Mouse (Mus musculus) cerebellum, adult 2 months (tissue): ENCODE measurements around the gene Inava. TPM values are rescaled to one million over a fixed set of nuclear protein-coding genes. Genes with fewer than 3 reads are reported as not detected.

Experiments
- DNase-seq, 2 experiments: peaks; one replicate each; pipeline ENCODE4 v3.0.0; 2021
- H3K27ac ChIP-seq: fragments of 200-500 bp; 2 replicates; pipeline ENCODE4 v1.5.1; 2012; ENCODE audit warnings: low read length, control low read depth, inconsistent platforms; ENCODE audit not compliant: insufficient read depth
- H3K27me3 ChIP-seq: fragments of 200-500 bp; 2 replicates; pipeline ENCODE4 v1.6.1; 2012; ENCODE audit warnings: inconsistent platforms, mild to moderate bottlenecking, low read length, moderate library complexity; ENCODE audit not compliant: control insufficient read depth, insufficient read depth
- H3K4me1 ChIP-seq: fragments of 200-500 bp; 2 replicates; pipeline ENCODE4 v1.6.1; 2011; ENCODE audit warnings: low read length; ENCODE audit not compliant: control insufficient read depth, insufficient read depth
- H3K4me3 ChIP-seq: fragments of 200-500 bp; replicated peaks from 2 replicates; pipeline ENCODE3; 2011; ENCODE audit warnings: mild to moderate bottlenecking, low read depth, low read length, control low read depth; ENCODE audit not compliant: insufficient read depth
- CTCF ChIP-seq: fragments of 200-500 bp; IDR thresholded peaks from 2 replicates; pipeline ENCODE4 v1.5.1; 2011; ENCODE audit warnings: low read depth, mild to moderate bottlenecking, control low read depth, low read length, moderate library complexity, borderline replicate concordance; ENCODE audit not compliant: insufficient read depth
- POLR2A ChIP-seq: fragments of 200-500 bp; IDR thresholded peaks from 2 replicates; pipeline ENCODE4 v1.6.1; 2011; ENCODE audit warnings: low read length, control low read depth, borderline replicate concordance; ENCODE audit not compliant: insufficient read depth
- WGBS: fragments of 180-500 bp; shearing (Covaris S2); methylation state at CpG from one replicate; pipeline ENCODE4 v1.1.7; 2018; 5-methylcytosine and 5-hydroxymethylcytosine counted together
- polyA plus RNA-seq: library from polyadenylated mRNA; depleted of rRNA; stranded (reverse); fragments of >200 nt; gene quantifications from 2 replicates; pipeline ENCODE4 v1.2.3, GENCODE M21; 2012

Inava gene
- polyA plus RNA-seq, 1 experiment, result 1.8 TPM

- H3K27ac ChIP-seq, result no peak overlapping the region
- TF ChIP-seq CTCF (no peak), POLR2A (no peak)
- H3K27me3 ChIP-seq, result no peaks in the 10 kb centered on the region
- H3K4me1 ChIP-seq, result no peaks in the 10 kb centered on the region
- WGBS, result 90% methylated on average over 7 of the region's 7 CpGs
- no peak for DNase-seq
- no peak overlapping the region for H3K4me3 ChIP-seq
Observed at GRCm38 (mm10) chr1:136241801-136242200, 7.7 kb upstream of the Inava start.

GRCm38 (mm10) chr1:136238495-136238894 lies 4.4 kb upstream of the Inava start:
- WGBS, result 88% methylated on average over 4 of the region's 4 CpGs
- Histone ChIP-seq H3K27me3 (no peaks in the 10 kb centered on the region; the same call in 1 of the 2 replicates), H3K4me1 (no peaks in the 10 kb centered on the region), H3K27ac (no peak overlapping the region), H3K4me3 (no peak overlapping the region)
- no peak for DNase-seq
- TF ChIP-seq CTCF (no peak), POLR2A (no peak)

GRCm38 (mm10) chr1:136234595-136235092 lies 580 bp upstream of the Inava start:
- 17% methylated on average over 9 of the region's 9 CpGs for WGBS
- no peak for DNase-seq
- Histone ChIP-seq H3K4me3 (peak overlapping the region; percentile 65), H3K27me3 (peaks cover 2% of the 10 kb centered on the region; the same call in 1 of the 2 replicates), H3K4me1 (no peaks in the 10 kb centered on the region), H3K27ac (no peak overlapping the region)
- TF ChIP-seq CTCF (no peak), POLR2A (no peak)

- 16% methylated on average over 23 of the region's 23 CpGs for WGBS
- peaks cover 2% of the 10 kb centered on the region; the same call in 1 of the 2 replicates for H3K27me3 ChIP-seq
- H3K27ac ChIP-seq, result no peak overlapping the region
- H3K4me1 ChIP-seq, result no peaks in the 10 kb centered on the region
- TF ChIP-seq CTCF (no peak), POLR2A (no peak)
- DNase-seq, result no peak
- peak overlapping the region; percentile 65 for H3K4me3 ChIP-seq
Observed at GRCm38 (mm10) chr1:136232986-136233790, 876 bp downstream of the Inava start.

GRCm38 (mm10) chr1:136232285-136232926 lies 1.7 kb downstream of the Inava start:
- WGBS, result 37% methylated on average over 9 of the region's 9 CpGs
- DNase-seq, result no peak
- Histone ChIP-seq H3K4me1 (no peaks in the 10 kb centered on the region), H3K27me3 (peaks cover 2% of the 10 kb centered on the region; the same call in 1 of the 2 replicates), H3K4me3 (no peak overlapping the region), H3K27ac (no peak overlapping the region)
- TF ChIP-seq POLR2A (no peak), CTCF (no peak)

DNA sequence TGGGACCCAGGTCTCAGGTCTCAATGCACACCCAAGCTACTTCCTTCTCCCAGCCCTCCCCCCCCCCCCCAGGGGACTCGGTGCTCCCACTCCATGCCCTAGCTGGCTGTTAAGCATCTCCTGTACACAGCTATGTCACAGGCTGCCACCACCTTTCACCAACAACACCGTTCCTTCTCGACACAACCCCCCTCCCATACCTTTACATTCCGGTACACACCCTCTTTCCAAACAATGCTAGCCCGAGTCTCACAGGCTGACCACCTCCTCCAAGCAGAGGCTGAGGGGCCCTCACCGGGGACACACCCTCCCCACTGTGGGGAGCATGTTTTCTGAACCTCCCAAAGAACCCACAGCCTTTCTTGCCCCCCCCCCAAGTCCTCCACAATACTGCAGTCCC lies 2.5 kb downstream of the Inava start:
- 36% methylated on average over 6 of the region's 6 CpGs for WGBS
- DNase-seq, result no peak
- no peak overlapping the region for H3K27ac ChIP-seq
- no peak for TF ChIP-seq POLR2A
- TF ChIP-seq CTCF, result no peak
- H3K4me1 ChIP-seq, result no peaks in the 10 kb centered on the region
- no peak overlapping the region for H3K4me3 ChIP-seq
- peaks cover 2% of the 10 kb centered on the region; the same call in 1 of the 2 replicates for H3K27me3 ChIP-seq

- 91% methylated on average over 11 of the region's 11 CpGs for WGBS
- TF ChIP-seq POLR2A (no peak), CTCF (no peak)
- Histone ChIP-seq H3K27ac (no peak overlapping the region), H3K27me3 (peaks cover 2% of the 10 kb centered on the region; the same call in 1 of the 2 replicates), H3K4me1 (peaks cover 8% of the 10 kb centered on the region), H3K4me3 (no peak overlapping the region)
- DNase-seq, result no peak
Observed at GRCm38 (mm10) chr1:136230201-136230600, 3.9 kb downstream of the Inava start.

DNA sequence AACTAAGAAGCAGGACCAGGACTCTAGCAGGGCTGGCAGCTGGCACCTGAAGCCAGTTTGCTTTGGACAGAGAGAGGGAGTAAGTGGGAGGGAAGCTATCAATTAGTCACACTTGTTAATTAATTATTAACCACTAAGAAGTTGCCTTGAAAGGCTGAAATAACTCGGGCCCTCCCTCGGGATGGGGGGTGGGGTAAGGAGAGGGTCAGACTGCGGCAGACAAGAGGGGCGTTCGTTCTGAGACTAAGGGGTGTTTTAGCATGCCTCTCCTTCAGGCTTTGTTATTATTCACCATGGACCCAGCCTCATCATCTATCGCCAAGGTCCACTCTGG lies 5.1 kb downstream of the Inava start:
- 52% methylated on average over 6 of the region's 6 CpGs for whole genome bisulfite sequencing
- no peak for DNase-seq
- peaks cover 8% of the 10 kb centered on the region for H3K4me1 ChIP-seq
- TF ChIP-seq POLR2A, result no peak
- TF ChIP-seq CTCF, result no peak
- H3K27me3 ChIP-seq, result peaks cover 2% of the 10 kb centered on the region; the same call in 1 of the 2 replicates
- H3K27ac ChIP-seq, result no peak overlapping the region
- no peak overlapping the region for H3K4me3 ChIP-seq
